Comparison of ENCODE assay signal across 35 mouse cellular contexts in genomic region chr1:159835126-159835525, GRCm38 (mm10).
A peak's percentile ranks its signal among the peaks of the same experiment; 100 is the strongest.
DNase-seq lines count a peak whose midpoint lies in the region; ATAC-seq and TF ChIP-seq lines count a peak whose summit lies in the region.
"Had no signal": no experiment of that assay in that cellular context is flagged by ENCODE, and none has a peak within 500 bp of the region (broad histone marks: within the 10 kb centered on the region; RNA-seq: fewer than 3 reads in every experiment).

No protein-coding gene starts in this region.

- H3K4me2 ChIP-seq in forebrain, embryonic 11.5 days (ENCODE audit: low read depth, low read length, severe bottlenecking), result no peak overlapping the region
- H3K4me2 ChIP-seq in forebrain, embryonic 14.5 days (ENCODE audit: low read length), result no peak overlapping the region
- H3K4me2 ChIP-seq in midbrain, postnatal 0 days (ENCODE audit: low read depth, low read length, poor library complexity, severe bottlenecking), result no peak overlapping the region
- H3K4me2 ChIP-seq in midbrain, embryonic 16.5 days (ENCODE audit: low read length), result no peak overlapping the region
- H3K4me2 ChIP-seq: embryonic facial prominence, embryonic 15.5 days; forebrain, embryonic 13.5 days; heart, embryonic 13.5 days; limb, embryonic 15.5 days; liver, embryonic 13.5 days; neural tube, embryonic 15.5 days had no signal

- no peak overlapping the region for H3K9ac ChIP-seq in forebrain, embryonic 11.5 days (ENCODE audit: low read length)
- H3K9ac ChIP-seq in forebrain, embryonic 14.5 days (ENCODE audit: low read length), result no peak overlapping the region
- no peak overlapping the region for H3K9ac ChIP-seq in midbrain, postnatal 0 days (replicated peaks; ENCODE audit: low read length, poor library complexity, severe bottlenecking)
- H3K9ac ChIP-seq in midbrain, embryonic 16.5 days (ENCODE audit: low read depth, low read length), result no peak overlapping the region
- H3K9ac ChIP-seq: embryonic facial prominence, embryonic 15.5 days; forebrain, embryonic 13.5 days; heart, embryonic 13.5 days; limb, embryonic 15.5 days; liver, embryonic 13.5 days; neural tube, embryonic 15.5 days had no signal

- DNase-seq in forebrain, embryonic 11.5 days (ENCODE audit: low spot score), result no peak
- no peak for DNase-seq in forebrain, embryonic 14.5 days (ENCODE audit: low spot score)
- peak; percentile 26 for DNase-seq in midbrain, postnatal 0 days (ENCODE audit: low spot score)
- peak; percentile 34 for DNase-seq in embryo, embryonic 11 days
- no peak for DNase-seq in thymus, postnatal 36 days
- no peak for DNase-seq in heart, adult 18-20 months
- DNase-seq in layer of hippocampus, adult 18-20 months (ENCODE audit: low spot score in 2 of 2), result no peak
- DNase-seq: adrenal gland, adult 8-10 months; cerebellum, adult 9-10 months; cerebellum, postnatal 36 days; gastrocnemius, adult 2 months; heart, postnatal 10 days; kidney, adult 8-10 months; kidney, postnatal 4 days; layer of hippocampus, postnatal 36 days; liver, embryonic 13.5 days; lung, adult 2 months; lung, postnatal 10 days; right cerebral cortex, adult 18-20 months; spleen, adult 18-20 months; thymus, adult 2 months; thymus, postnatal 4 days had no signal

- TF ChIP-seq CTCF in midbrain, postnatal 0 days (IDR thresholded peaks at IDR 0.05), result no peak

- H3K4me1 ChIP-seq in forebrain, embryonic 11.5 days (replicated peaks; ENCODE audit: control insufficient read depth, insufficient read depth, low read length), result no peaks in the 10 kb centered on the region; the same call in 1 of the 2 replicates
- H3K4me1 ChIP-seq in forebrain, embryonic 14.5 days (ENCODE audit: control insufficient read depth, insufficient read depth, low read length), result no peaks in the 10 kb centered on the region
- H3K4me1 ChIP-seq in midbrain, postnatal 0 days (ENCODE audit: insufficient read depth, low read length), result no peaks in the 10 kb centered on the region
- no peaks in the 10 kb centered on the region for H3K4me1 ChIP-seq in midbrain, embryonic 16.5 days (ENCODE audit: control insufficient read depth, insufficient read depth, low read length)
- H3K4me1 ChIP-seq: embryonic facial prominence, embryonic 15.5 days; heart, embryonic 13.5 days; limb, embryonic 15.5 days; liver, embryonic 13.5 days; neural tube, embryonic 15.5 days had no signal

- H3K27me3 ChIP-seq in forebrain, embryonic 11.5 days (ENCODE audit: control insufficient read depth, insufficient read depth, low read length), result no peaks in the 10 kb centered on the region
- H3K27me3 ChIP-seq in forebrain, embryonic 14.5 days (replicated peaks; ENCODE audit: control insufficient read depth, insufficient read depth, low read length), result no peaks in the 10 kb centered on the region
- H3K27me3 ChIP-seq in midbrain, postnatal 0 days (ENCODE audit: insufficient read depth, low read length), result no peaks in the 10 kb centered on the region
- H3K27me3 ChIP-seq in midbrain, embryonic 16.5 days (ENCODE audit: control insufficient read depth, insufficient read depth, low read depth, low read length), result no peaks in the 10 kb centered on the region
- H3K27me3 ChIP-seq: embryonic facial prominence, embryonic 15.5 days; forebrain, embryonic 13.5 days; heart, embryonic 13.5 days; limb, embryonic 15.5 days; liver, embryonic 13.5 days; neural tube, embryonic 15.5 days had no signal

- H3K27ac ChIP-seq in forebrain, embryonic 11.5 days (ENCODE audit: low read depth, low read length), result no peak overlapping the region; the same call in 1 of the 2 replicates
- H3K27ac ChIP-seq in forebrain, embryonic 14.5 days (ENCODE audit: low read depth, low read length), result no peak overlapping the region
- no peak overlapping the region for H3K27ac ChIP-seq in midbrain, postnatal 0 days (ENCODE audit: low read depth, low read length)
- H3K27ac ChIP-seq in midbrain, embryonic 16.5 days (ENCODE audit: low read length), result no peak overlapping the region
- H3K27ac ChIP-seq: embryonic facial prominence, embryonic 10.5 days; embryonic facial prominence, embryonic 15.5 days; forebrain, embryonic 13.5 days; gastrocnemius, adult 2 months; heart, embryonic 13.5 days; kidney, postnatal 0 days; limb, embryonic 10.5 days; limb, embryonic 15.5 days; liver, embryonic 13.5 days; macrophage; neural tube, embryonic 15.5 days; stomach, postnatal 0 days had no signal

- no peaks in the 10 kb centered on the region for H3K36me3 ChIP-seq in forebrain, embryonic 11.5 days (ENCODE audit: control insufficient read depth, insufficient read depth, low read length)
- no peaks in the 10 kb centered on the region for H3K36me3 ChIP-seq in forebrain, embryonic 14.5 days (ENCODE audit: control insufficient read depth, insufficient read depth, low read length)
- no peaks in the 10 kb centered on the region for H3K36me3 ChIP-seq in midbrain, postnatal 0 days (ENCODE audit: insufficient read depth, low read length)
- no peaks in the 10 kb centered on the region for H3K36me3 ChIP-seq in midbrain, embryonic 16.5 days (ENCODE audit: control insufficient read depth, insufficient read depth, low read length)
- H3K36me3 ChIP-seq: embryonic facial prominence, embryonic 10.5 days; embryonic facial prominence, embryonic 15.5 days; heart, embryonic 13.5 days; limb, embryonic 10.5 days; limb, embryonic 15.5 days; liver, embryonic 13.5 days; neural tube, embryonic 15.5 days had no signal

- ATAC-seq in forebrain, embryonic 11.5 days (replicated peaks; ENCODE audit: low FRiP score), result 0 out of 2 replicates have a peak, but pooled peaks have one; percentile 55
- no peak for ATAC-seq in forebrain, embryonic 14.5 days
- ATAC-seq in midbrain, postnatal 0 days (ENCODE audit: low FRiP score), result no peak
- ATAC-seq in midbrain, embryonic 16.5 days, result no peak
- ATAC-seq: forebrain, embryonic 13.5 days; intestine, embryonic 16.5 days; Patski had no signal

- WGBS in forebrain, embryonic 11.5 days, result 6% methylated on average over 4 of the region's 4 CpGs
- 6% methylated on average over 4 of the region's 4 CpGs for WGBS in forebrain, embryonic 14.5 days
- WGBS in midbrain, postnatal 0 days, result 11% methylated on average over 4 of the region's 4 CpGs
- WGBS in midbrain, embryonic 16.5 days, result 11% methylated on average over 4 of the region's 4 CpGs

- H3K9me3 ChIP-seq in forebrain, embryonic 11.5 days (ENCODE audit: control insufficient read depth, low read length), result no peaks in the 10 kb centered on the region
- H3K9me3 ChIP-seq in forebrain, embryonic 14.5 days (replicated peaks; ENCODE audit: control insufficient read depth, low read length), result no peaks in the 10 kb centered on the region
- H3K9me3 ChIP-seq in midbrain, postnatal 0 days (ENCODE audit: low read length), result no peaks in the 10 kb centered on the region
- H3K9me3 ChIP-seq in midbrain, embryonic 16.5 days (replicated peaks; ENCODE audit: control insufficient read depth, low read length, poor library complexity, severe bottlenecking), result no peaks in the 10 kb centered on the region
- H3K9me3 ChIP-seq: embryonic facial prominence, embryonic 10.5 days; embryonic facial prominence, embryonic 15.5 days; forebrain, embryonic 13.5 days; heart, embryonic 13.5 days; limb, embryonic 10.5 days; limb, embryonic 15.5 days; liver, embryonic 13.5 days; neural tube, embryonic 15.5 days had no signal

- no peak overlapping the region for H3K4me3 ChIP-seq in forebrain, embryonic 11.5 days (ENCODE audit: low read depth, low read length)
- H3K4me3 ChIP-seq in forebrain, embryonic 14.5 days (ENCODE audit: low read depth, low read length), result no peak overlapping the region
- H3K4me3 ChIP-seq in midbrain, postnatal 0 days (ENCODE audit: low read depth, low read length), result no peak overlapping the region
- no peak overlapping the region for H3K4me3 ChIP-seq in midbrain, embryonic 16.5 days (ENCODE audit: low read depth, low read length)
- H3K4me3 ChIP-seq: embryonic facial prominence, embryonic 10.5 days; embryonic facial prominence, embryonic 15.5 days; forebrain, embryonic 13.5 days; gastrocnemius, adult 2 months; heart, embryonic 13.5 days; limb, embryonic 10.5 days; limb, embryonic 15.5 days; liver, embryonic 13.5 days; neural tube, embryonic 15.5 days had no signal

Comparison
In these comparisons a context has a peak if more than half of its experiments do, and no peak if none do; other contexts are left out.
1. DNase-seq: peak in midbrain, postnatal 0 days (single experiment) and embryo, embryonic 11 days (single experiment); none in forebrain, embryonic 11.5 days (single experiment), forebrain, embryonic 14.5 days (single experiment), thymus, postnatal 36 days (0 of 2), heart, adult 18-20 months (0 of 2) and layer of hippocampus, adult 18-20 months (0 of 2).